Mouse (Mus musculus) CH12.LX (cell line): ENCODE measurements around the gene Kncn. TPM values are rescaled to one million over a fixed set of nuclear protein-coding genes. Genes with fewer than 3 reads are reported as not detected.

Experiments used
- DNase-seq: peaks from one replicate; pipeline ENCODE4 v3.0.0-alpha.2; 2013; ENCODE audit errors: extremely low read depth
- H3K27ac ChIP-seq: 2 replicates; pipeline ENCODE4 v1.5.1; 2012; ENCODE audit warnings: low read depth, mild to moderate bottlenecking, control low read depth, moderate library complexity; ENCODE audit not compliant: insufficient read depth
- H3K27me3 ChIP-seq: replicated peaks from 2 replicates; pipeline ENCODE3; 2012; ENCODE audit warnings: inconsistent platforms
- H3K36me3 ChIP-seq, 2 experiments: replicated peaks in 1 of 2; 2 replicates each; pipeline versions ENCODE3 to v1.6.1; 2012; ENCODE audit warnings: inconsistent platforms in 1 of 2, low read length in 1 of 2, mild to moderate bottlenecking in 1 of 2, mixed read lengths in 1 of 2, moderate library complexity in 1 of 2; ENCODE audit not compliant: control insufficient read depth in 1 of 2, insufficient read depth in 1 of 2
- H3K4me1 ChIP-seq, 2 experiments: 2 replicates each; pipeline ENCODE4 v1.6.1; 2012; ENCODE audit warnings: inconsistent platforms in 1 of 2, moderate library complexity in 1 of 2; ENCODE audit not compliant: insufficient read depth in 2 of 2, control insufficient read depth in 1 of 2
- H3K4me2 ChIP-seq: 2 replicates; pipeline ENCODE4 v1.6.1; 2012; ENCODE audit warnings: low read depth, mild to moderate bottlenecking, control low read depth; ENCODE audit not compliant: poor library complexity, insufficient read depth, severe bottlenecking
- H3K4me3 ChIP-seq, 3 experiments: fragments of 150-350 bp in 1 of 3; sonication (generic) in 1 of 3; replicated peaks in 1 of 3; 2 replicates each; pipeline versions ENCODE3 to v1.5.1; 2011 to 2012; ENCODE audit warnings: low read depth in 2 of 3, low read length in 2 of 3, mild to moderate bottlenecking in 2 of 3, moderate library complexity in 2 of 3, control low read depth in 1 of 3, improper control_type of control experiment in 1 of 3, inconsistent platforms in 1 of 3, mixed read lengths in 1 of 3; ENCODE audit not compliant: poor library complexity in 1 of 3
- H3K79me2 ChIP-seq: replicated peaks from 2 replicates; pipeline ENCODE4 v1.6.1; 2012; ENCODE audit warnings: mild to moderate bottlenecking, moderate library complexity; ENCODE audit not compliant: control insufficient read depth, poor library complexity, insufficient read depth, severe bottlenecking; ENCODE audit errors: extremely low read depth
- H3K9ac ChIP-seq: 2 replicates; pipeline ENCODE4 v1.6.1; 2012; ENCODE audit warnings: low read depth, mild to moderate bottlenecking, control low read depth, moderate library complexity; ENCODE audit not compliant: insufficient read depth
- H3K9me3 ChIP-seq: replicated peaks from 2 replicates; pipeline ENCODE3; 2012; ENCODE audit warnings: low read length, inconsistent platforms, mixed read lengths
- BHLHE40 ChIP-seq: IDR thresholded peaks from 2 replicates; pipeline ENCODE4 v1.6.1; 2011; ENCODE audit warnings: mild to moderate bottlenecking, low read depth, low read length, improper control_type of control experiment
- CHD1 ChIP-seq: IDR thresholded peaks from 2 replicates; pipeline ENCODE4 v1.6.1; 2012; ENCODE audit warnings: low read depth, low read length, improper control_type of control experiment, inconsistent platforms
- CHD2 ChIP-seq: IDR thresholded peaks from 2 replicates; pipeline ENCODE4 v1.6.1; 2011; ENCODE audit warnings: low read length, improper control_type of control experiment
- E2F4 ChIP-seq: IDR thresholded peaks from 2 replicates; pipeline ENCODE4 v1.6.1; 2011; ENCODE audit warnings: low read depth, low read length, improper control_type of control experiment; ENCODE audit not compliant: insufficient replicate concordance
- EP300 ChIP-seq: IDR thresholded peaks from 2 replicates; pipeline ENCODE4 v1.6.1; 2011; ENCODE audit warnings: low read length, improper control_type of control experiment
- ETS1 ChIP-seq: conservative IDR thresholded peaks from 2 replicates; pipeline ENCODE4 v1.6.1; 2012; ENCODE audit warnings: low read depth, mild to moderate bottlenecking, inconsistent platforms, low read length, improper control_type of control experiment, moderate library complexity
- GABPA ChIP-seq: IDR thresholded peaks from 2 replicates; pipeline ENCODE4 v1.6.1; 2012; ENCODE audit warnings: low read depth, low read length, improper control_type of control experiment, inconsistent platforms; ENCODE audit not compliant: insufficient replicate concordance
- HCFC1 ChIP-seq: IDR thresholded peaks from 2 replicates; pipeline ENCODE4 v1.6.1; 2012; ENCODE audit warnings: low read depth, mild to moderate bottlenecking, inconsistent platforms, low read length, improper control_type of control experiment
- IRF4 ChIP-seq: IDR thresholded peaks from 2 replicates; pipeline ENCODE4 v1.6.1; 2014; ENCODE audit warnings: low read depth, mild to moderate bottlenecking, inconsistent platforms, low read length, improper control_type of control experiment
- JUN ChIP-seq: IDR thresholded peaks from 2 replicates; pipeline ENCODE4 v1.6.1; 2011; ENCODE audit warnings: low read depth, mild to moderate bottlenecking, low read length, improper control_type of control experiment, moderate library complexity; ENCODE audit not compliant: insufficient read depth
- JUND ChIP-seq: conservative IDR thresholded peaks from 2 replicates; pipeline ENCODE4 v1.6.1; 2011; ENCODE audit warnings: low read depth, low read length, improper control_type of control experiment
- KAT2A ChIP-seq: IDR thresholded peaks from 2 replicates; pipeline ENCODE4 v1.6.1; 2012; ENCODE audit warnings: low read length, improper control_type of control experiment, inconsistent platforms; ENCODE audit not compliant: insufficient replicate concordance
- MAFK ChIP-seq: IDR thresholded peaks from 2 replicates; pipeline ENCODE4 v1.6.1; 2011; ENCODE audit warnings: low read length, improper control_type of control experiment; ENCODE audit not compliant: insufficient replicate concordance
- MEF2A ChIP-seq: IDR thresholded peaks from 2 replicates; pipeline ENCODE4 v1.6.1; 2014; ENCODE audit warnings: low read depth, mild to moderate bottlenecking, inconsistent platforms, low read length, improper control_type of control experiment, borderline replicate concordance
- MXI1 ChIP-seq: IDR thresholded peaks from 2 replicates; pipeline ENCODE4 v1.6.1; 2011; ENCODE audit warnings: mild to moderate bottlenecking, low read depth, low read length, improper control_type of control experiment
- MYC ChIP-seq: IDR thresholded peaks from 2 replicates; pipeline ENCODE4 v1.6.1; 2011; ENCODE audit warnings: low read depth, mild to moderate bottlenecking, improper control_type of control experiment, low read length
- NRF1 ChIP-seq: IDR thresholded peaks from 2 replicates; pipeline ENCODE4 v1.6.1; 2014; ENCODE audit warnings: low read depth, mild to moderate bottlenecking, inconsistent platforms, low read length, improper control_type of control experiment, moderate library complexity
- PAX5 ChIP-seq: IDR thresholded peaks from 2 replicates; pipeline ENCODE4 v1.6.1; 2012; ENCODE audit warnings: low read length, inconsistent platforms, mixed read lengths
- POLR2A ChIP-seq: IDR thresholded peaks from 2 replicates; pipeline ENCODE4 v1.6.1; 2011; ENCODE audit warnings: low read depth, mild to moderate bottlenecking, improper control_type of control experiment, low read length
- POLR2AphosphoS2 ChIP-seq: IDR thresholded peaks from 2 replicates; pipeline ENCODE4 v1.6.1; 2011; ENCODE audit warnings: low read depth, low read length, improper control_type of control experiment
- RAD21 ChIP-seq: IDR thresholded peaks from 2 replicates; pipeline ENCODE4 v1.6.1; 2011; ENCODE audit warnings: low read depth, mild to moderate bottlenecking, low read length, improper control_type of control experiment, moderate library complexity
- RCOR1 ChIP-seq: conservative IDR thresholded peaks from 2 replicates; pipeline ENCODE4 v1.6.1; 2012; ENCODE audit warnings: low read depth, mild to moderate bottlenecking, inconsistent platforms, low read length, improper control_type of control experiment
- SIN3A ChIP-seq: IDR thresholded peaks from 2 replicates; pipeline ENCODE4 v1.6.1; 2012; ENCODE audit warnings: low read length, improper control_type of control experiment, inconsistent platforms
- SMC3 ChIP-seq: IDR thresholded peaks from 2 replicates; pipeline ENCODE4 v1.6.1; 2011; ENCODE audit warnings: low read depth, low read length, improper control_type of control experiment
- TBP ChIP-seq: conservative IDR thresholded peaks from 2 replicates; pipeline ENCODE4 v1.6.1; 2011; ENCODE audit warnings: low read depth, low read length, improper control_type of control experiment
- TCF12 ChIP-seq: IDR thresholded peaks from 2 replicates; pipeline ENCODE4 v1.6.1; 2014; ENCODE audit warnings: low read depth, mild to moderate bottlenecking, inconsistent platforms, low read length, improper control_type of control experiment
- UBTF ChIP-seq: IDR thresholded peaks from 2 replicates; pipeline ENCODE4 v1.6.1; 2012; ENCODE audit warnings: low read depth, mild to moderate bottlenecking, inconsistent platforms, low read length, improper control_type of control experiment, moderate library complexity
- USF1 ChIP-seq: IDR thresholded peaks from 2 replicates; pipeline ENCODE4 v1.6.1; 2014; ENCODE audit warnings: low read depth, mild to moderate bottlenecking, inconsistent platforms, low read length, improper control_type of control experiment
- ZC3H11A ChIP-seq: IDR thresholded peaks from 2 replicates; pipeline ENCODE4 v1.6.1; 2012; ENCODE audit warnings: low read depth, mild to moderate bottlenecking, inconsistent platforms, low read length, improper control_type of control experiment
- ZMIZ1 ChIP-seq: IDR thresholded peaks from 2 replicates; pipeline ENCODE4 v1.6.1; 2012; ENCODE audit warnings: low read depth, mild to moderate bottlenecking, inconsistent platforms, low read length, improper control_type of control experiment
- ZNF384 ChIP-seq: IDR thresholded peaks from 2 replicates; pipeline ENCODE4 v1.6.1; 2012; ENCODE audit warnings: low read depth, low read length, improper control_type of control experiment, inconsistent platforms
- dilution Hi-C: fragments of 300-500 bp; cut with MboI; formaldehyde crosslinking; loops from 2 replicates; pipeline ENCODE4 v1.14.3; 2020; ENCODE audit warnings: low sequenced_read_pairs; ENCODE audit not compliant: extremely low pct_unique_long_range_greater_than_20kb, extremely low pct_ligation_motif_present
- in situ Hi-C: fragments of 300-500 bp; cut with MboI; formaldehyde crosslinking; loops from 3 replicates; pipeline ENCODE4 v1.14.3; 2019; ENCODE audit warnings: low sequenced_read_pairs, low pct_ligation_motif_present, low pct_unique_long_range_greater_than_20kb, mixed read lengths
- polyA plus RNA-seq: library from polyadenylated mRNA; unstranded; fragments of >175 nt; gene quantifications from 2 replicates; pipeline ENCODE4 v1.2.1, GENCODE M21; 2012; ENCODE audit warnings: low read depth; ENCODE audit not compliant: insufficient read length
- total RNA-seq, 2 experiments: library from RNA; depleted of rRNA; stranded (reverse); fragments of 300-350 nt in 1 of 2; fragments of >200 nt in 1 of 2; gene quantifications; 2 replicates each; pipeline ENCODE4 v1.2.3; 2012 to 2014

The Kncn gene
- total and polyA plus RNA-seq, 3 experiments, result not detected

DNA sequence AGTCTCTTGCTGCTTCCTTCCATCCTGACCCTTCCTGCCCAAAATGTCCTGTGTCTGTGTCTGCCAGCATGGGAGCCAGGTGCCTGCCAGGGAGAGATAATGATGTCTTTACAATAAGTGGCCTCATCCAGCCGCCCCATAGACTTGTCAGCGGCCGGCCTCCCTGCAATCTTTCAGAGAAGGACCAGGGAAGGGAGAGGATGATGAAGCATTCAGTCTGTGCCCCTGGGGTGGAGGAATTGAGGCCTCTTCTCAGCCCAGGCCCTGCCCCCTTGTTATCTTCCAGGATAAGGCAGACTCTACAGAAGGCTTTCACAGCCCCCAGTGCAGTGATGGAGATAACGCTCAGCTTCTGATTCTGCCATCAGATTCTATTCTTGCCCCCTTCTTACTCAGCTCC is 27.9 kb upstream of the Kncn start:
- dilution Hi-C loops, result no loop called here
- Histone ChIP-seq H3K27ac (peak overlapping the region; percentile 59), H3K79me2 (no peaks in the 10 kb centered on the region; the same call in 1 of the 2 replicates), H3K4me3 (no peak overlapping the region), H3K4me1 (peaks cover 22 to 59% of the 10 kb centered on the region in 2 experiments), H3K9ac (no peak overlapping the region), H3K27me3 (no peaks in the 10 kb centered on the region), H3K9me3 (peaks cover under 1% of the 10 kb centered on the region), H3K4me2 (no peak overlapping the region), H3K36me3 (peaks cover 57 to 88% of the 10 kb centered on the region in 2 experiments)
- in situ Hi-C loops, result no loop called here
- peak; percentile 39 for DNase-seq
- TF ChIP-seq UBTF (no peak), PAX5 (no peak)

DNA sequence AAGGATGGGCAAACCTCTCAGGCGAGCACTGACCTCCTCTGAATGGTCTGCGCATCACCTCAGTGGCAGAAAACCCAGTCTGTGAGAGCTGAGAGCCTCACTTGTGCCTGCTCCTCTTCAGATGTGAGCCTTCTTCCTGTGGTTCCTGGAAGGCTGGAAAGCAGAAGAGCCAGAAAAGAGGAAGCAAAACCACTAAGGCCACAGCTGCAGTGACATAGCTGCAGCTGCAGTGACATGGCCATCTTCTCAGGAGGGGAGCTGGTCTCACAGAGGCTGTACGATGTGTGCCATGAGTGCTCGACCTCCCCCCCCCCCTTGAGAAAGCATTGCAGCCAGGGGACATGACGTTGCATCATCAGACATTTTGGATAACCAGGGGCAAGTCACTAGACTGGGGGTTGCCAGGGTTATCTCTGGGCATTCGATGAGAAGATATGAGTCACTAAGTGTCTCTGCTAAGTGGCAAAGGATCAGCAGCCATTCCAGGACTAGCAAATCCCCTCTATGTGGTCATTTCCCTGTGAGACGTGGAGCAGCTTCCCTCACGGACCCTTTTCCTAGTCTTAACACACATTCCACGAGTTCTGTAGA is 26.8 kb upstream of the Kncn start:
- Histone ChIP-seq H3K4me2 (no peak overlapping the region), H3K79me2 (no peaks in the 10 kb centered on the region; the same call in 1 of the 2 replicates), H3K9me3 (no peaks in the 10 kb centered on the region), H3K4me1 (peaks cover 22 to 53% of the 10 kb centered on the region in 2 experiments), H3K36me3 (peaks cover 57 to 88% of the 10 kb centered on the region in 2 experiments), H3K9ac (peak overlapping the region; percentile 27), H3K4me3 (peak overlapping the region in 1 of 3 experiments; percentile 19), H3K27ac (peak overlapping the region; percentile 96), H3K27me3 (no peaks in the 10 kb centered on the region)
- dilution Hi-C loops (no loop called here), in situ Hi-C loops (no loop called here)
- peak; percentile 88 for DNase-seq
- TF ChIP-seq POLR2AphosphoS2, result peak; percentile 30; the same call in 1 of the 2 replicates
- TF ChIP-seq ZMIZ1, result peak; percentile 57; the same call in 1 of the 2 replicates
- TF ChIP-seq EP300, result peak; percentile 95
- 0 out of 2 replicates have a peak, but pooled peaks have one; percentile 0 for TF ChIP-seq RAD21
- TF ChIP-seq E2F4, result no peak
- peak; percentile 91 for TF ChIP-seq IRF4
- 0 out of 2 replicates have a peak, but pooled peaks have one; percentile 65 for TF ChIP-seq RCOR1
- no peak for TF ChIP-seq JUN
- TF ChIP-seq TBP, result no peak
- peak; percentile 97 for TF ChIP-seq TCF12
- TF ChIP-seq SMC3, result peak; percentile 31
- TF ChIP-seq USF1, result no peak
- TF ChIP-seq CHD2, result peak; percentile 59; the same call in 1 of the 2 replicates
- TF ChIP-seq ZNF384, result peak; percentile 16; the same call in 1 of the 2 replicates
- TF ChIP-seq GABPA, result no peak
- peak; percentile 32; the same call in 1 of the 2 replicates for TF ChIP-seq POLR2A
- 0 out of 2 replicates have a peak, but pooled peaks have one; percentile 4 for TF ChIP-seq JUND
- peak; percentile 39 for TF ChIP-seq HCFC1
- TF ChIP-seq BHLHE40, result peak; percentile 80
- TF ChIP-seq MXI1, result peak; percentile 59
- peak; percentile 90 for TF ChIP-seq SIN3A
- TF ChIP-seq ETS1, result peak; percentile 92
- TF ChIP-seq UBTF, result no peak
- no peak for TF ChIP-seq ZC3H11A
- TF ChIP-seq MAFK, result peak; percentile 60; the same call in 1 of the 2 replicates
- TF ChIP-seq KAT2A, result 0 out of 2 replicates have a peak, but pooled peaks have one; percentile 38
- peak; percentile 79 for TF ChIP-seq MEF2A
- TF ChIP-seq CHD1, result peak; percentile 61; the same call in 1 of the 2 replicates
- peak; percentile 37 for TF ChIP-seq NRF1
- peak; percentile 84 for TF ChIP-seq MYC
